Mouse (Mus musculus) megakaryocyte, embryonic 14.5 days (primary cell): ENCODE data around the gene Grin2b. TPM values are rescaled to one million over a fixed set of nuclear protein-coding genes. Genes with fewer than 3 reads are reported as not detected.
"Not testable (repeated sequence)": the region's sequence is repeated elsewhere in the genome, so short reads cannot be mapped to it uniquely, and the experiment has no call there.

ENCODE experiments used
- H3K27me3 ChIP-seq: replicated peaks from 2 replicates; pipeline ENCODE3; 2012; ENCODE audit warnings: inconsistent platforms
- H3K36me3 ChIP-seq: replicated peaks from 2 replicates; pipeline ENCODE3; 2012; ENCODE audit warnings: low read length, inconsistent platforms, mixed read lengths
- H3K4me1 ChIP-seq: 2 replicates; pipeline ENCODE4 v1.6.1; 2012; ENCODE audit warnings: inconsistent platforms
- H3K4me3 ChIP-seq: replicated peaks from 2 replicates; pipeline ENCODE3; 2012; ENCODE audit warnings: moderate library complexity, mild to moderate bottlenecking, inconsistent platforms
- H3K9me3 ChIP-seq: 2 replicates; pipeline ENCODE4 v1.6.1; 2012; ENCODE audit warnings: inconsistent platforms
- FLI1 ChIP-seq: IDR thresholded peaks from 2 replicates; pipeline ENCODE4 v1.6.1; 2012; ENCODE audit warnings: low read length, inconsistent platforms, mixed read lengths
- GATA1 ChIP-seq: IDR thresholded peaks from 3 replicates; pipeline ENCODE4 v1.6.1; 2012; ENCODE audit warnings: mixed read lengths, low read length, inconsistent platforms, borderline replicate concordance
- polyA plus RNA-seq: library from polyadenylated mRNA; stranded (reverse); fragments of >175 nt; gene quantifications from 2 replicates; pipeline ENCODE4 v1.2.3, GENCODE M21; 2012; ENCODE audit warnings: low replicate concordance; ENCODE audit not compliant: insufficient read depth

The Grin2b gene
- polyA plus RNA-seq, 1 experiment = not detected

- Histone ChIP-seq H3K4me1 (no peaks in the 10 kb centered on the region), H3K4me3 (no peak overlapping the region), H3K36me3 (no peaks in the 10 kb centered on the region), H3K9me3 (no peaks in the 10 kb centered on the region), H3K27me3 (no peaks in the 10 kb centered on the region)
- TF ChIP-seq FLI1 (no peak), GATA1 (no peak)
Observed at GRCm38 (mm10) chr6:135748412-135749076, 424.8 kb downstream of the Grin2b start.

DNA sequence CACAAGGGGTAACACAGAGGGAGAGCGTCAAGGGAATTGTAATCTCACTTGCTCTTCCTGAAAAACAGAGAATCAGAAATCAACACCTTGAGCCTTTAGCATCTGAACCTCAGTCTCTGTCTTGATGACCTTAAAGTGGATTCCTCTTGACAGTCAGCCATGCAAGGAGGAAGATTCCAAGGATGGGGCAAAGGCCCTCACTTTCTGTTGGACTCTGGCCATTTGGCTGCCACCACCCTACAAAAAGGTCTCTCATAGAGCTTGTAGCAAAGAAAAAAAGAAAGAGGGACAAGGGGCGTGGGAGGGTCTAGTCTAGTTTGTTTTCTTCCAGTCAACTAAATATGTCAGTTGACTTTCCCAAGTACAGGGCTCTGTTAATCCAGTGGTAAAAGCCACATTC is 427.7 kb downstream of the Grin2b start:
- H3K4me3 ChIP-seq = no peak overlapping the region
- no peaks in the 10 kb centered on the region for H3K27me3 ChIP-seq
- no peaks in the 10 kb centered on the region for H3K4me1 ChIP-seq
- H3K9me3 ChIP-seq = no peaks in the 10 kb centered on the region
- H3K36me3 ChIP-seq = no peaks in the 10 kb centered on the region
- TF ChIP-seq FLI1 (no peak), GATA1 (no peak)

GRCm38 (mm10) chr6:135734227-135734732 is 439.0 kb downstream of the Grin2b start:
- H3K27me3 ChIP-seq = no peaks in the 10 kb centered on the region
- peaks cover 33% of the 10 kb centered on the region for H3K9me3 ChIP-seq
- H3K4me3 ChIP-seq = no peak overlapping the region
- no peak for TF ChIP-seq GATA1
- TF ChIP-seq FLI1 = no peak
- H3K36me3 ChIP-seq = no peaks in the 10 kb centered on the region
- H3K4me1 ChIP-seq = no peaks in the 10 kb centered on the region

DNA sequence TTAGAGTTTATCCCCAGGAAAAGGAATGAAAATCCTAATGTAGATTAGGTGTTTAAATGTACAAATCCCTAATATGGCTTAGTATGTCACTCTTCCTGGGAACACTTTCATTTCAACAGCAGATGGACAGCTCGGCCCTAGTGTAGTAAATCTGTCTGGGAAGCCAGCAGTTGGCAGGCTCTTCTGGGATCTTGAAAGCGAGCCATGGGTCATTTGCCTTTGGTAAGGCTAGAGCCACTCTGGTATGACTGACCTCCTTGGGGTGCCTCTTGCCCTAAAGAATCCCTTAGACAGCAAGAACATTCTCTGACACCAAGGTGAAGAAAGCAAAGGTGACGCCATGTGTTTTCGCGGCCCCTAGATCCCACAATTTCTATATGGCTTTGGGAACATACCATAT is 446.2 kb downstream of the Grin2b start:
- Histone ChIP-seq H3K4me1 (no peaks in the 10 kb centered on the region), H3K36me3 (no peaks in the 10 kb centered on the region), H3K9me3 (peaks cover 18% of the 10 kb centered on the region), H3K4me3 (no peak overlapping the region), H3K27me3 (no peaks in the 10 kb centered on the region)
- no peak for TF ChIP-seq FLI1

DNA sequence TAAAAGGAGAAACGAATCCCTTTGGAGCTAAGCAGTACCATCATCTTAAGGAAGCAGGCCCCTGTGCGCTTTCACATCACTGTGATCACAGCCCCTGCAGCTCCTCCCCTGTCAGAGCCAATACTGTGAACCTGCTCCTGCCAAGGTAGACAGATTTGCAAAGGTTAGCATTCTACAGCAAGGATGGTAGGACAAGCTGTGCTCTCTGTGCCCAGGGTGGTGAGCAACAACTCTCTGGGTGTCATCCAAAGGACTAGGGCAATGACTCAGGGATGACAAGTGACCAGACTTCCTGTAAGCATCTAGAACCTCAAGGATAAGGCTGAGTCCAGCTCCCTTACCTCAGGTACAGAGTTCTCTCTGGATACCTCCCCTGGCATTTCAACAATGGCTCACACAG is 451.6 kb downstream of the Grin2b start:
- Histone ChIP-seq H3K36me3 (no peaks in the 10 kb centered on the region), H3K27me3 (no peaks in the 10 kb centered on the region), H3K9me3 (no peaks in the 10 kb centered on the region), H3K4me3 (no peak overlapping the region), H3K4me1 (no peaks in the 10 kb centered on the region)
- no peak for TF ChIP-seq FLI1

GRCm38 (mm10) chr6:135714906-135715305 is 458.4 kb downstream of the Grin2b start:
- peaks cover 9% of the 10 kb centered on the region for H3K9me3 ChIP-seq
- TF ChIP-seq FLI1 = no peak
- TF ChIP-seq GATA1 = no peak
- no peak overlapping the region for H3K4me3 ChIP-seq
- H3K4me1 ChIP-seq = no peaks in the 10 kb centered on the region
- no peaks in the 10 kb centered on the region for H3K27me3 ChIP-seq
- no peaks in the 10 kb centered on the region for H3K36me3 ChIP-seq

- no peak overlapping the region for H3K4me3 ChIP-seq
- no peak for TF ChIP-seq FLI1
- TF ChIP-seq GATA1 = no peak
- H3K4me1 ChIP-seq = no peaks in the 10 kb centered on the region
- H3K9me3 ChIP-seq = peaks cover 9% of the 10 kb centered on the region
- H3K27me3 ChIP-seq = no peaks in the 10 kb centered on the region
- H3K36me3 ChIP-seq = no peaks in the 10 kb centered on the region
Observed at GRCm38 (mm10) chr6:135714236-135714635, 459.1 kb downstream of the Grin2b start.

GRCm38 (mm10) chr6:135713716-135714115 is 459.6 kb downstream of the Grin2b start:
- H3K36me3 ChIP-seq = no peaks in the 10 kb centered on the region
- no peaks in the 10 kb centered on the region for H3K4me1 ChIP-seq
- TF ChIP-seq GATA1 (no peak), FLI1 (no peak)
- peaks cover 9% of the 10 kb centered on the region for H3K9me3 ChIP-seq
- no peak overlapping the region for H3K4me3 ChIP-seq
- no peaks in the 10 kb centered on the region for H3K27me3 ChIP-seq

GRCm38 (mm10) chr6:135706850-135707522 is 466.3 kb downstream of the Grin2b start:
- H3K36me3 ChIP-seq, H3K4me1 ChIP-seq, H3K27me3 ChIP-seq, H3K4me3 ChIP-seq, H3K9me3 ChIP-seq: not testable (repeated sequence)

DNA sequence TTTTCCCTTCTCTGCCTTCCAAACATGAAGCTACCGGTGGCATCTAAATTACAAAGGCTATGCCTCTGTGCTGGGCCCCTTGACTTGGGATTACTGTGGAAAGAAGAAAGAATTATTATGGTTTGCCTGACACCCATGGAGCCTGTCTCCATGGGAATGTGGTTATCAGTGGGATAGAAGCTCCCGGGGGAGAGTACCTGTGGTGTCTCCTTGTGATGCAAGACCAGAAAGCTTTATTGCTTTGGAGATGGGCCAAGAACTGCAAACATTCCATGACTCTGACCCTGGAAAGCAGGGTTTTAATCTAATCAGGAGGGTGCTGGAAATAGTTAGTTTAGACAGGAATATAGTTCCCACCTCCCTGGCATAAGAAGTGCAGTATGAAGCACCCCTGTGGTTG is 469.7 kb downstream of the Grin2b start:
- H3K27me3 ChIP-seq = no peaks in the 10 kb centered on the region
- H3K4me3 ChIP-seq = no peak overlapping the region
- H3K4me1 ChIP-seq = 0 out of 2 replicates have a peak, but pooled peaks cover 3% of the 10 kb centered on the region
- peaks cover 3% of the 10 kb centered on the region; the same call in 1 of the 2 replicates for H3K9me3 ChIP-seq
- no peaks in the 10 kb centered on the region for H3K36me3 ChIP-seq
- TF ChIP-seq GATA1 = no peak
- TF ChIP-seq FLI1 = no peak

DNA sequence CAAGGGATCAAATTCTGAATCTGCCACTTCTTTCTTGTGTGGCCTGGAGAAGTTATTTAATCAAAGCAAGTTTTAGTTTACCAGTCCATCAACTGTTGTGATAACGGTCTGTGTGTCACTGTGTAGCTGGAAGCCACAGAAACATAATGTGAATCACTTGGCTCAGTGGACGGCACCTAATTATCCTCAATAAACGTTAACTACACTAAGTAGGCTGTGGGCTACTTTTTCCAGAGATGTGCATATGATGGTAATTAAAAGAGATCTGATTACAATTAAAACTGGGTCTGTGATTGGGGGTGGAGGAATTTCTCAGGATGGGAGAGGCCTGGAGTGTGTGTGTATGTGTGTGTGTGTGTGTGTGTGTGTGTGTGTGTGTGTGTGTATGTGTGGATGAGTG is 471.9 kb downstream of the Grin2b start:
- H3K27me3 ChIP-seq = no peaks in the 10 kb centered on the region
- H3K9me3 ChIP-seq = peaks cover 3% of the 10 kb centered on the region; the same call in 1 of the 2 replicates
- no peak for TF ChIP-seq FLI1
- TF ChIP-seq GATA1 = no peak
- H3K4me3 ChIP-seq = no peak overlapping the region
- no peaks in the 10 kb centered on the region for H3K36me3 ChIP-seq
- 0 out of 2 replicates have a peak, but pooled peaks cover 3% of the 10 kb centered on the region for H3K4me1 ChIP-seq
